Mouse (Mus musculus) forebrain, embryonic 10.5 days (tissue): ENCODE measurements around the gene Atxn7l1. TPM values are rescaled to one million over a fixed set of nuclear protein-coding genes. Genes with fewer than 3 reads are reported as not detected.

Source experiments
- DNase-seq: peaks from one replicate; pipeline ENCODE4 v3.0.0-alpha.2; 2017; ENCODE audit warnings: low spot score; ENCODE audit errors: extremely low spot score
- H3K27ac ChIP-seq: fragments of 300-500 bp; sonication (generic); 2 replicates; pipeline ENCODE4 v1.5.1; 2016; ENCODE audit warnings: mild to moderate bottlenecking
- H3K27me3 ChIP-seq: fragments of 300-500 bp; sonication (generic); 2 replicates; pipeline ENCODE4 v1.6.1; 2016; ENCODE audit warnings: mild to moderate bottlenecking; ENCODE audit not compliant: poor library complexity, severe bottlenecking
- H3K36me3 ChIP-seq: fragments of 300-500 bp; sonication (generic); replicated peaks from 2 replicates; pipeline ENCODE4 v1.6.1; 2016; ENCODE audit warnings: mild to moderate bottlenecking, moderate library complexity
- H3K4me1 ChIP-seq: fragments of 300-500 bp; sonication (generic); 2 replicates; pipeline ENCODE4 v1.6.1; 2016
- H3K4me3 ChIP-seq: fragments of 300-500 bp; sonication (generic); 2 replicates; pipeline ENCODE4 v1.5.1; 2016; ENCODE audit warnings: mild to moderate bottlenecking, moderate library complexity
- H3K9me3 ChIP-seq: fragments of 300-500 bp; sonication (generic); 2 replicates; pipeline ENCODE4 v1.6.1; 2016; ENCODE audit warnings: mild to moderate bottlenecking, moderate library complexity
- WGBS: fragments of 180-500 bp; shearing (Covaris S2); methylation state at CpG from one replicate; pipeline ENCODE4 v1.1.7; 2016; 5-methylcytosine and 5-hydroxymethylcytosine counted together
- polyA plus RNA-seq: library from polyadenylated mRNA; unstranded; fragments of >200 nt; fragmentation: Nextera tagmentation; extraction: Ambion mirVana; gene quantifications from 2 replicates; pipeline ENCODE4 v1.2.1, GENCODE M21; 2016

Atxn7l1 gene
- polyA plus RNA-seq, 1 experiment from 2014 or later, result 11.0 TPM

DNA sequence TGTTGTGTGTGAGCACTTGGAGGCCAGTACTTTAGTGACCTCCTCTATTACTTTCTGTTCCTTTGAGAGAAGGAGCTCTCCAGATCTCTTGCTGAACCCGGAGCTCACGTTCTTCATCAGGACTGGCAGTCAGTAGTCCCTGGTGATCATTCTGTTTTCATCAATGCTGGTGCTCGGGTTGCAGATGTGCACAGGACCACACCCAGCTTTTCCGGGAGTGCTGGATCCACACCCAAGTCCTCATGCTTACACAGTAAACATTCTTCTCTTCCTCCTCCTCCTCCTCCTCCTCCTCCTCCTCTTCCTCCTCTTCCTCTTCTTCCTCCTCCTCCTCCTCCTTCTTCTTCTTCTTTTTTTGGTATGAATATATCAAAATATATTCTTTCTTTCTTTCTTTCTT lies 205.2 kb downstream of the Atxn7l1 start:
- peaks cover 14% of the 10 kb centered on the region; the same call in 1 of the 2 replicates for H3K36me3 ChIP-seq
- WGBS, result 85% methylated on average over 4 of the region's 4 CpGs
- H3K4me1 ChIP-seq, result no peaks in the 10 kb centered on the region
- no peak for DNase-seq
- no peak overlapping the region for H3K27ac ChIP-seq
- no peaks in the 10 kb centered on the region for H3K27me3 ChIP-seq
- H3K9me3 ChIP-seq, result no peaks in the 10 kb centered on the region
- H3K4me3 ChIP-seq, result no peak overlapping the region

DNA sequence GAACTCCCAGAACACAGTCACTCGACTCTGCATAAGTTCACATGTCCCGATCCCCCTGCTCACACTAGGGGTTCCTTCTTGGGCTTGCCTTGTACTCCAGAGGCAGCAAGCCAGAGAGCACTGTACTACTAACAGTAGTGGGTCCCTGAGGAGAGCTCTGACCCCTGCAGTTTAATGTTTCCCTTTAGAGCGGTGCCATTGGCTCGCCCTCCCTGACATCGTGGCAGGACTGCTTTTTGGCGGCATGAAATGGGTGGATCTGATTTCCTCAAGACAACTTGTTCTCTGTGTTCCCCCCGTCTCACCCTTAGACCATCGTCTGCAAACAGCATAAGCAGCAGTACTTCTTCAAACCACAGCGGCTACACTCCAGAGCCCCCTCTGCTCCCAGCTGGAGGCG lies 210.9 kb downstream of the Atxn7l1 start:
- Histone ChIP-seq H3K27ac (no peak overlapping the region), H3K27me3 (no peaks in the 10 kb centered on the region), H3K36me3 (peaks cover 12% of the 10 kb centered on the region; the same call in 1 of the 2 replicates), H3K4me1 (no peaks in the 10 kb centered on the region), H3K9me3 (no peaks in the 10 kb centered on the region), H3K4me3 (no peak overlapping the region)
- WGBS, result 90% methylated on average over 10 of the region's 10 CpGs
- DNase-seq, result no peak

- no peak for DNase-seq
- no peaks in the 10 kb centered on the region for H3K4me1 ChIP-seq
- H3K36me3 ChIP-seq, result peaks cover 9% of the 10 kb centered on the region; the same call in 1 of the 2 replicates
- H3K27ac ChIP-seq, result no peak overlapping the region
- WGBS, result 91% methylated on average over 7 of the region's 7 CpGs
- no peak overlapping the region for H3K4me3 ChIP-seq
- no peaks in the 10 kb centered on the region for H3K27me3 ChIP-seq
- H3K9me3 ChIP-seq, result no peaks in the 10 kb centered on the region
Observed at GRCm38 (mm10) chr12:33359209-33359608, 211.7 kb downstream of the Atxn7l1 start.

GRCm38 (mm10) chr12:33359878-33360482 lies 212.5 kb downstream of the Atxn7l1 start:
- WGBS, result 88% methylated on average over 5 of the region's 5 CpGs
- Histone ChIP-seq H3K4me1 (no peaks in the 10 kb centered on the region), H3K27me3 (no peaks in the 10 kb centered on the region), H3K4me3 (no peak overlapping the region), H3K27ac (no peak overlapping the region), H3K36me3 (peaks cover 9% of the 10 kb centered on the region; the same call in 1 of the 2 replicates), H3K9me3 (no peaks in the 10 kb centered on the region)
- no peak for DNase-seq

DNA sequence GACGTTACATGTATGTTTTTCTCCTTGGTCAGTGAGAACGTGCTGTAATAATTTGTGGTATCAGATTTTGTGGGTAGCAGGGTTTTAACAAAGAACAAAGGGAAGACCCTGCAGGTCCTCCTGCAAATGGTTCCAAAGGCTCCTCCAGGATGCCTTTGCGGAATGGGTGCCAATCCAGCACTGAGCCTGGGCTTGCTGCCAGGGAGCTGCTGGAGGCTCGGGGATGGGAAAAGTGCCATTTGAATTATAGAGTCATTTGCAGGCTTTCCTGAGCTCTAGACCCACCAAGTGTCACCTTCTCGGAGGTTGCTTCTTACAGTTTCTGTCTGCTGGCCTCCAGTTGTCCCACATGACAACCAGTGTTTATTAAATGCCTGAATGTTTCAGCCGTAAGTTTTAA lies 213.2 kb downstream of the Atxn7l1 start:
- 87% methylated on average over 6 of the region's 6 CpGs for WGBS
- Histone ChIP-seq H3K27me3 (no peaks in the 10 kb centered on the region), H3K4me3 (no peak overlapping the region), H3K4me1 (no peaks in the 10 kb centered on the region), H3K36me3 (peaks cover 9% of the 10 kb centered on the region; the same call in 1 of the 2 replicates), H3K9me3 (no peaks in the 10 kb centered on the region), H3K27ac (no peak overlapping the region)
- no peak for DNase-seq

GRCm38 (mm10) chr12:33364511-33364910 lies 217.0 kb downstream of the Atxn7l1 start:
- Histone ChIP-seq H3K4me1 (no peaks in the 10 kb centered on the region), H3K27me3 (no peaks in the 10 kb centered on the region), H3K27ac (no peak overlapping the region), H3K36me3 (peaks cover 3% of the 10 kb centered on the region; the same call in 1 of the 2 replicates), H3K9me3 (no peaks in the 10 kb centered on the region), H3K4me3 (no peak overlapping the region)
- 89% methylated on average over 8 of the region's 8 CpGs for WGBS
- no peak for DNase-seq

DNA sequence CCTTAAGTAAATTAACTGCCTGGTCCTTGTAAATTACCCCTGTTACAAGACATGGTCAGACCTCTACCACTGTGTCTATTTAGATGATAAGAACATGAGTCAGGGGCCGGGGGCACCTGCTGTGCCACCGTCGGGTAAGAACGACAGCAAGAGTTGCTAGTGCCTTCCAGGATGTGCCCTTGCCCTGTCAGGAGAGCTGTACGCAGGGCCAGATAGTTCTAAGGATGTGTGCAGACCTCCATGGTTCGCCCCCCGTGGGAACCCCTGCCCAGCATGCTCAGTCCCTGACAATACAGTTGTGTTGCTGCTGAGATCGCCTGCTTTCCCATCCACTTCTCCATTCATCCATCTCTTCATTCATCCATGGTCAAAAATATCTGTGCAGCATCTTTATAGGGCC lies 217.6 kb downstream of the Atxn7l1 start:
- Histone ChIP-seq H3K27ac (no peak overlapping the region), H3K27me3 (no peaks in the 10 kb centered on the region), H3K36me3 (no peaks in the 10 kb centered on the region; the same call in 1 of the 2 replicates), H3K9me3 (no peaks in the 10 kb centered on the region), H3K4me1 (no peaks in the 10 kb centered on the region), H3K4me3 (no peak overlapping the region)
- WGBS, result 88% methylated on average over 8 of the region's 8 CpGs
- no peak for DNase-seq

DNA sequence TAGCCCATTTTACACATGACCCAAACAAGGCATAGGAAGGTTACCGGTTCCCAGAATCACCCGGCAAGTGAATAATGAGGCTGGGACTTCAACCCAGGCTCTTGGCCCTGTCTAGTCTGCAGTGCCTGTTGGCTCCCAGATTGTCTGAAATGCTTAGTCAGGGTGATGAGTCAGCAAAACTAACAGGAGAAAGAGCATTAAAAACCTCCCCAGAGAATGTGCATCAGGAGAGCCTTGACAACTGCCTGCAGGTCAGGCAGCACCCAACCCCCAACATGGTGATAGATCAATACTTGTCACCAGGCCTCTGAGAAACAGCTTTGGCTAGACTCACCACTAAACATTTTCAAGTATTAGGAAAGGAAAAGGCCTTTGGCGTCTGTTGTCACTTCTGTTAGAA lies 222.1 kb downstream of the Atxn7l1 start:
- Histone ChIP-seq H3K27me3 (no peaks in the 10 kb centered on the region), H3K4me3 (no peak overlapping the region), H3K9me3 (no peaks in the 10 kb centered on the region), H3K27ac (no peak overlapping the region), H3K36me3 (no peaks in the 10 kb centered on the region; the same call in 1 of the 2 replicates), H3K4me1 (no peaks in the 10 kb centered on the region)
- DNase-seq, result no peak
- WGBS, result 93% methylated on average over 3 of the region's 3 CpGs

GRCm38 (mm10) chr12:33379624-33380445 lies 232.3 kb downstream of the Atxn7l1 start:
- Histone ChIP-seq H3K27ac (0 out of 2 replicates have a peak overlapping the region, but pooled peaks have one; percentile 26), H3K27me3 (peaks cover 5% of the 10 kb centered on the region; the same call in 1 of the 2 replicates), H3K4me3 (peak overlapping the region; percentile 47), H3K4me1 (peaks cover 14% of the 10 kb centered on the region), H3K9me3 (no peaks in the 10 kb centered on the region), H3K36me3 (no peaks in the 10 kb centered on the region)
- 20% methylated on average over 22 of the region's 22 CpGs for WGBS
- peak; percentile 86 for DNase-seq

DNA sequence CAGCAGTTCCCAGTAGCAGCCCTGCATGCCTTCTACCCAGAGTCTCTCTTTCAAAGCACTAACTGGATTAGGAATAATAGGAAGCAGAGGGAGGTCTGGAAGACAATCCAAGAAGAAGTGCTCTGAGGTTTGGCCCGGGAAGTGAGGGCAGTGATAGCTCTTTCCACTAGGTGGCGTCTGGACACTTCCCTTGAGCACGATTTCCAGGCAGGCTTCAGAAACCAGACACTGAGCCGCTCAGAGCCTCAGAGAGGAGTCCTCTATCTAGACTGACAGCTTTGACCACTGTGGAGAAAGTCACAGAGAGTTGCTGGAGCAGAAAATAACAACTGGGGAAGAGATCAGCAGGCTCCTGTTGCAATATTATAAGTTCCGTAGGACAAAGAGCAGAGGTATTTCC lies 241.3 kb downstream of the Atxn7l1 start:
- Histone ChIP-seq H3K4me3 (no peak overlapping the region), H3K4me1 (peaks cover 10% of the 10 kb centered on the region; the same call in 1 of the 2 replicates), H3K36me3 (no peaks in the 10 kb centered on the region), H3K27me3 (peaks cover 29% of the 10 kb centered on the region), H3K27ac (no peak overlapping the region), H3K9me3 (no peaks in the 10 kb centered on the region)
- 8% methylated on average over 5 of the region's 5 CpGs for WGBS
- DNase-seq, result peak; percentile 78

- WGBS, result 86% methylated on average over 2 of the region's 2 CpGs
- Histone ChIP-seq H3K27ac (no peak overlapping the region), H3K4me1 (peaks cover 21% of the 10 kb centered on the region), H3K4me3 (no peak overlapping the region), H3K27me3 (peaks cover 22% of the 10 kb centered on the region), H3K9me3 (no peaks in the 10 kb centered on the region), H3K36me3 (no peaks in the 10 kb centered on the region)
- DNase-seq, result no peak
Observed at GRCm38 (mm10) chr12:33390844-33391560, 243.5 kb downstream of the Atxn7l1 start.

- Histone ChIP-seq H3K36me3 (no peaks in the 10 kb centered on the region), H3K27me3 (no peaks in the 10 kb centered on the region), H3K4me1 (peaks cover 11% of the 10 kb centered on the region), H3K27ac (peak within 1 kb of the TSS; percentile 74; the same call in 1 of the 2 replicates), H3K4me3 (peak within 1 kb of the TSS; percentile 51), H3K9me3 (no peaks in the 10 kb centered on the region)
- 13% methylated on average over 24 of the region's 24 CpGs for WGBS
- peak; percentile 53 for DNase-seq
Observed at GRCm38 (mm10) chr12:33394804-33395623, 247.5 kb downstream of the Atxn7l1 start, which contains the start of gene Efcab10. Efcab10 (plus strand) TSS chr12:33394854.
